Mouse (Mus musculus): ENCODE results near the gene Pmpca.

Pmpca gene

GRCm38 (mm10) chr2:26434791-26435572 is 45.8 kb downstream of the Pmpca start:
- no peak for DNase-seq

DNA sequence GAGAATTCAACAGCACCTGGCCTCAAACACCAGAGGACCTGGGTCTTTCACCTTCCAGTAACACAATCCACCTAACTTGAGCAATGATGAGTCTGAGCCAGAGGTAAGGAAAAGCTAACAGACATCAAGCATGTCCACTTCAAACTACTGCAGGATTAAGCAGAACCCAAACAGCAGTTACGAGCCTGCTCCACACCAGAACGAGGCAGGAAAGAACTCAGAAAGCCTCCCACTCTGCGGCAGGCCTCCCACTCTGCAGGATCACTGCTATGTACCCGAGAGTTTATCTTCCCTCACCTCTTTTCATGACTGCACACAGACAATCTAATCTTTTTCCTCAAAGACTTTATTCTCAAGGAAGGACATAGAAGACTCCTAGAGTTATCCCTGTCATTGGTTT is 48.1 kb downstream of the Pmpca start:
- DNase-seq = no peak

GRCm38 (mm10) chr2:26438373-26438772 is 49.2 kb downstream of the Pmpca start:
- no peak for DNase-seq

DNA sequence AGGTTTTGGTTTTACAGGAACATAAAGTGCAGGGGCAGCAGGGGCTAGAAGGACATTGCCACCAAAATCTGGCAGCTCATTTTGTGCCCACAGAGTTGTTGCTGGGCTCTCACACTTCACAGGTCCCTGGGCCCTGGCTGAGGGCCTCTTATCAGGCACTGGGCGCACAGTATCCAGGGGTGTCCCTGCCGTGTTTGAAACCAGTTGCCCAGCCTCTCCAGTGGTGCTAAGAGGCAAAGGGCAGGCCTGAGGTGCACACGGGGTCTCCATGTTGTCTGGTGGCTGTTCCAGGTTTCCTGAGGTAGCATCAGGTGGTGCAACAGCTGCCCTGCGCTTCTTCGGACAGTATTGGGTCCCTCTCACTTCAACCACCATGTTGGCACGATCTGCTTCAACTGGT is 50.5 kb downstream of the Pmpca start:
- no peak for DNase-seq

DNA sequence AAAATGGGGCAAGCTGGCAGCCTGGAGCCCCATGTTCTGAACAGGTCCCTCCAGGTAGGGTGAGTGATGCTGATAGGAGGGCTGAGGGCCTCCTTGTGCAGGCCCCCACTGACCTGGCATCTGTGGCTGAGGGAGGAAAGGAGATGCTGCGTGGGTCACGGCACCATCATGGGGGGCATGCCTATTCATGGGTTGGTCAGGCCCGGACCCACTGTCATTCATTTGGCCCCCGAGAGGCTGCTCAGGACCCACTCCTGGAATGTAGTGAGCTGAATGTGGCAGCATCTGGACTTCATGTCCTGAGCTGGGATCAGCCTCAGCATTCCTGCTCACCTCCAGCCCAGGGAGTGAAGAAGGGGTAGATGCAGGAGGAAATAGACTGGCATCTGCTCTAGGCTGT is 52.1 kb downstream of the Pmpca start:
- DNase-seq = no peak

DNA sequence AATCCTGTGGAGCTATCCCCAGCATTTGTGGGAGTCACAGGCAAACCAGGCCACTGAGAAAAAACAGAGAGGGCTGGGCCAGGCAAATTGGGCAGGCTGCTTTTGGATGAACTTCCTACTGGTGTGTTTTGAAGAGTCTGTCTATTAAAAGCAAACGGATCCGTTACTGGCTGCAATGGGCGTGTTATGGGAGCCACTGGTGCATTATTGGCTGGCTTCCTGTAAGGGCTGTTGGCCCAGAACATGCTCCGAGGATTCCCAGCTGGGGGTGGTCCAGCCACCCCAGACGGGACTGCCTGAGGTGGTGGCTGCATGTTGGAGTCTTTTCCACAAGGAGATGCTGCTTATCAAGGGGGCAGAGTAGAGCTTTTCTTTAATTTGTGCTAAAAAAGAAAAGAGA is 52.5 kb downstream of the Pmpca start:
- no peak for DNase-seq

- DNase-seq = no peak
These were observed 53.7 kb downstream of the Pmpca start for GRCm38 (mm10) chr2:26442843-26443242.

GRCm38 (mm10) chr2:26443876-26444275 is 54.7 kb downstream of the Pmpca start:
- no peak for DNase-seq

GRCm38 (mm10) chr2:26444368-26444767 is 55.2 kb downstream of the Pmpca start:
- DNase-seq = no peak

- peak; percentile 100 for DNase-seq
These were observed 56.0 kb downstream of the Pmpca start, which contains the start of gene Sec16a for GRCm38 (mm10) chr2:26444946-26445665. TSS of gene Sec16a (minus strand) at chr2:26445216.

DNA sequence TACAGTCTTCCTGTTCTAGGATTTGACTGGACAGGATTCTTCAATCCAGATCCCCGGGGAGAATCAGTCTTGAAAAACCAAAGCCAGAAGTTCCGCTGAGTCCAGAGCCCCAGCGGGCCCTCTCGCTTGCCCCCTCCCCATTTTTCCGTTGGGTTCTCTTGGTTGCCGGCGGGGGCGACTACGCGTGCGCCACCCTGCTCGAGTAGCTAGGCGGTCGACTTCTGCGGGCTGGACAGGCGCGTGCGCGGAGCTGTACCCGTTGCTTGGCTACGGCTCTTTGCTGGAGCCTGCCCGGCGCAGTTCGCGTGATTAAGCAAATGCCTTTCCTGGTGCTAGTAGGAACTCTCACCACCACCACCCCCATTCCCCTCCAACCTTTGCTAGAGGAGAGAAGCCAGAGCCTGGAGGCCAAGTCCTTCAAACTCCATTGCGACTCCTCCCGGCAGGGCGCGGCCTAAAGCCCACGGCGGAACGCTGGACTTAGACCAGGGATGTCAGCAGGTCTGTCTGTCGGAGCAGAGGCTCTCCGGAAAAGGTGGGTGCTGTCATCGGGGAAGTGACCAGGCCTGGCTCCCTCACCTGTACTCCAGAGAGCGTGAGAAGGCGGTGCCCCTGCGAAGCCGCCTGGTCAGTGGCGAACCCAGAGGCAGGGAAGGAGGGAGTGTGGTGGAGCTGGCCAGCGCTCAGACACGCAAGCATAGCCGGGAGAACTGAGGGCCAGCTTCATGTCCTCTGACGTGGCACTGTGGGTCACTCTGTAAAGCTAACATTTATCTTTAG is 56.7 kb downstream of the Pmpca start:
- peak; percentile 96 for DNase-seq

GRCm38 (mm10) chr2:26446671-26447070 is 57.5 kb downstream of the Pmpca start:
- DNase-seq = no peak

All from embryo, embryonic 11 days (tissue).